Comparison of ENCODE assay signal across 9 mouse cellular contexts in the genomic region with DNA sequence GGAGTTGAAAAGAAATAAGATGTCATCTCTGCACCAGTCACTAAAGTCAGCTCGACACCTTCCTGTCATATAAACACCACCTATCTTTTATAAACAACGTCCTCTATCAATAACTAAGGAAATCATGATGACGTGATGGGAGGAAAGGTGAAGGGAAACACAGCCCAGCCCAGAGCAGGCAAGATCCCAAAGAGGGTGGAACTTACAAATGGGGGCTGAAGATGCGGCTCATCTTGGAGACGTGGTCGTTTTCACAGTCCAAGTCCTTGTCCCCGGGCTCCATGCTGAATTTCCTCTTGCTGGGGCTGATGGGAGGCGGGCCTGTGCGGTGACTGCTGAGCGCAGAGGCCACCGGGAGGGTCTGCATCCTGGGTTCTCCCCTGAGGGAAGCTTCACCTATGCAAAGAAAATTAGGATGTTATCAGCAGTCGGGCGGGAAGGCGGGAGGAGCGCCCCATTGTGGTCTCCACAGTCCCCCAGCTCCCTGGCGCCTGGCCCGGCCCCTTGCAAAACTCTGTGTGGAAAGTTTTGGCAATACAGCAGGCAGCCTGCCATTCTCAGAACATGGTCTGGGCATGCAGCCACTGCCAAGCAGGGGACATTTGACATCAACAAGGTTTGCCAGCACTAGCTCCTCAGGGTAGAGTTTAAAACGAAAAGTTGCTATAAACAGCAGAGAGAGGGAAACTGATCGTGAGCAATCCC.
DNase-seq lines count a peak whose midpoint lies in the region; ATAC-seq lines count a peak whose summit lies in the region.
"Had no signal": no experiment of that assay in that cellular context is flagged by ENCODE, and none has a peak within 500 bp of the region (broad histone marks: within the 10 kb centered on the region; RNA-seq: fewer than 3 reads in every experiment).

No protein-coding gene starts in this region.

- H3K27me3 ChIP-seq in lung, embryonic 16.5 days (ENCODE audit: control insufficient read depth, insufficient read depth, low read depth, low read length), result no peaks in the 10 kb centered on the region

- H3K27ac ChIP-seq in brown adipose tissue, adult 24 weeks (replicated peaks; ENCODE audit: low read depth, low read length), result peak overlapping the region; percentile 62
- peak overlapping the region; percentile 81 for H3K27ac ChIP-seq in lung, embryonic 16.5 days (ENCODE audit: low read length)
- H3K27ac ChIP-seq: liver, embryonic 14.5 days had no signal

- peaks cover 61% of the 10 kb centered on the region for H3K4me1 ChIP-seq in brown adipose tissue, adult 24 weeks (ENCODE audit: control insufficient read depth, insufficient read depth, insufficient read length, low read length)
- H3K4me1 ChIP-seq in lung, embryonic 16.5 days (replicated peaks; ENCODE audit: control insufficient read depth, insufficient read depth, low read length), result peaks cover 91% of the 10 kb centered on the region

- no peaks in the 10 kb centered on the region for H3K9me3 ChIP-seq in lung, embryonic 16.5 days (ENCODE audit: control insufficient read depth, low read length)

- H3K9ac ChIP-seq in lung, embryonic 16.5 days (ENCODE audit: low read length), result 0 out of 2 replicates have a peak overlapping the region, but pooled peaks have one; percentile 14
- H3K9ac ChIP-seq: liver, embryonic 14.5 days had no signal

- peaks cover 5% of the 10 kb centered on the region; the same call in 1 of the 2 replicates for H3K36me3 ChIP-seq in lung, embryonic 16.5 days (ENCODE audit: control insufficient read depth, insufficient read depth, low read length)

- peak; percentile 87 for DNase-seq in 3T3-L1 (ENCODE audit: low read depth, low spot score)
- DNase-seq in frontal cortex, postnatal 14 days (ENCODE audit: low spot score in 2 of 2), result peak; percentile 68 to 73
- DNase-seq in heart, postnatal 4 days, result peak; percentile 94
- DNase-seq in layer of hippocampus, adult 9-11 months, result peak; percentile 91
- DNase-seq in right cerebral cortex, adult 2 months (ENCODE audit: low spot score in 2 of 2), result peak; percentile 73 to 80
- no peak for DNase-seq in spleen, postnatal 14 days (ENCODE audit: low spot score in 2 of 2)

- H3K4me2 ChIP-seq in lung, embryonic 16.5 days (ENCODE audit: low read depth, low read length), result peak overlapping the region; percentile 28; the same call in 1 of the 2 replicates

- 11% methylated on average over 19 of the region's 19 CpGs for WGBS in lung, embryonic 16.5 days

- ATAC-seq in lung, embryonic 16.5 days (ENCODE audit: low read depth), result peak; percentile 54

- peak overlapping the region; percentile 21; the same call in 1 of the 2 replicates for H3K4me3 ChIP-seq in brown adipose tissue, adult 24 weeks (ENCODE audit: insufficient read depth, low read depth, low read length)
- no peak overlapping the region for H3K4me3 ChIP-seq in lung, embryonic 16.5 days (ENCODE audit: low read length)

Comparison
In these comparisons a context has a peak if more than half of its experiments do, and no peak if none do; other contexts are left out.
1. DNase-seq: peak in 3T3-L1 (single experiment), frontal cortex, postnatal 14 days (2 of 2), heart, postnatal 4 days (single experiment), layer of hippocampus, adult 9-11 months (single experiment) and right cerebral cortex, adult 2 months (2 of 2); none in spleen, postnatal 14 days (0 of 2).